Mouse (Mus musculus) kidney, embryonic 14.5 days (tissue): Measurements from ENCODE around the gene Kif27. TPM values are rescaled to one million over a fixed set of nuclear protein-coding genes. Genes with fewer than 3 reads are reported as not detected.
"Not testable (repeated sequence)": the region's sequence is repeated elsewhere in the genome, so short reads cannot be mapped to it uniquely, and the experiment has no call there.

ENCODE experiments used
- ATAC-seq: fragments of 200-750 bp; cut with Nextera tagmentation; 2 replicates; pipeline ENCODE4 v1.8.0; 2017; ENCODE audit warnings: moderate number of reproducible peaks, mild to moderate bottlenecking, moderate TSS enrichment, moderate library complexity; ENCODE audit not compliant: low FRiP score, low TSS enrichment
- H3K27ac ChIP-seq: fragments of 300-500 bp; sonication (generic); 2 replicates; pipeline ENCODE4 v1.5.1; 2014; ENCODE audit warnings: low read depth, mild to moderate bottlenecking, low read length, moderate library complexity, mixed read lengths
- H3K27me3 ChIP-seq: fragments of 300-500 bp; sonication (generic); 2 replicates; pipeline ENCODE4 v1.6.1; 2014; ENCODE audit warnings: mild to moderate bottlenecking, low read length; ENCODE audit not compliant: control insufficient read depth, insufficient read depth
- H3K36me3 ChIP-seq: fragments of 300-500 bp; sonication (generic); 2 replicates; pipeline ENCODE4 v1.6.1; 2014; ENCODE audit warnings: low read length, mixed read lengths; ENCODE audit not compliant: control insufficient read depth, insufficient read depth
- H3K4me1 ChIP-seq: fragments of 300-500 bp; sonication (generic); 2 replicates; pipeline ENCODE4 v1.6.1; 2014; ENCODE audit warnings: low read length, mixed read lengths; ENCODE audit not compliant: control insufficient read depth, insufficient read depth
- H3K4me2 ChIP-seq: fragments of 300-500 bp; sonication (generic); replicated peaks from 2 replicates; pipeline ENCODE4 v1.6.1; 2014; ENCODE audit warnings: low read depth, mild to moderate bottlenecking, low read length
- H3K4me3 ChIP-seq: fragments of 300-500 bp; sonication (generic); 2 replicates; pipeline ENCODE4 v1.5.1; 2014; ENCODE audit warnings: mild to moderate bottlenecking, low read length
- H3K9ac ChIP-seq: fragments of 300-500 bp; sonication (generic); 2 replicates; pipeline ENCODE4 v1.6.1; 2014; ENCODE audit warnings: low read depth, mild to moderate bottlenecking, low read length, moderate library complexity
- H3K9me3 ChIP-seq: fragments of 300-500 bp; sonication (generic); 2 replicates; pipeline ENCODE4 v1.6.1; 2016; ENCODE audit warnings: low read length; ENCODE audit not compliant: control insufficient read depth
- WGBS: fragments of 180-500 bp; shearing (Covaris S2); extraction: QIAGEN DNeasy Blood & Tissue Kit; methylation state at CpG from one replicate; pipeline ENCODE4 v1.1.7; 2014; 5-methylcytosine and 5-hydroxymethylcytosine counted together
- polyA plus RNA-seq: library from polyadenylated mRNA; unstranded; fragments of >200 nt; fragmentation: Nextera tagmentation; extraction: Ambion mirVana; gene quantifications from 2 replicates; pipeline ENCODE4 v1.2.1, GENCODE M21; 2014

Kif27 gene
- polyA plus RNA-seq, 1 experiment from 2014 or later: 1.2 TPM

DNA sequence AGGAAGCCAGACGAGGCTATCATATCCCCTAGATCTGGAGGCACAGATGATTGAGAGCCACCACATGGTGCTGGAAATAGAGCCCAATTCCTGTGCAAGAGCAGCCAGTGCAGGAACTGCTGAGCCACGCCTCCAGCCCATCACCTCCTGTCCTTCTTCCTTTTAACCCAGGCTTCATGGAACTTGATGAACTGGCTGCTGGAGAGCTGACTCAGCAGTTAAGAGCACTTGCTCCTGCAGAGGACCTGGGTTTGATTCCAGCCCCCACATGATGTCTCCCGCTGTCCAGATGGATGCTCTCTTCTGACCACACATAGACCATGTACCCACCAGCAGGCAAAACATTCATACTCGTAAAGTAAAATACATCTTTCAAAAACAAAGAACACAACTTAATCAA is 9.9 kb upstream of the Kif27 start:
- no peak overlapping the region for H3K9ac ChIP-seq
- H3K27ac ChIP-seq: no peak overlapping the region
- no peaks in the 10 kb centered on the region for H3K4me1 ChIP-seq
- no peak overlapping the region for H3K4me3 ChIP-seq
- H3K36me3 ChIP-seq: no peaks in the 10 kb centered on the region
- no peaks in the 10 kb centered on the region for H3K27me3 ChIP-seq
- no peak overlapping the region for H3K4me2 ChIP-seq
- no peaks in the 10 kb centered on the region for H3K9me3 ChIP-seq
- no peak for ATAC-seq
- 64% methylated on average over 4 of the region's 4 CpGs for WGBS

DNA sequence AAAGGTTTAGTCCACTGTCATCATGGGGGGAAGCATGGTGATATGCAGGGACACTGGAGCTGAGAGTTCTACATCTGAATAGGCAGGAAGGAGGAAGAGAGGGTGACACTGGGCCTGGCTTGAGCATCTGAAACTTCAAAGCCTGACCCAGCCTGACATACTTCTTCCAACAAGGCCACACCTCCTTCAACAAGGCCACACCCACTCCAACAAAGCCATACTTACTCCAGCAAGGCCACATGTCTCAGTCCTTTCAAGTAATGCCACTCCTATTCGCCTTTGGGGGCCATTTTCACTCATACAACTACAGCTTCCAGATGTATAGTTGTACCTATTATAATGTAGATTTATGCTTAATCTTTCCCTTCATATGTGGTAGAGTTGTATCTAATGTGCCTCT is 8.7 kb upstream of the Kif27 start:
- Histone ChIP-seq H3K9ac (no peak overlapping the region), H3K4me2 (no peak overlapping the region), H3K4me3 (no peak overlapping the region), H3K4me1 (no peaks in the 10 kb centered on the region), H3K36me3 (no peaks in the 10 kb centered on the region), H3K9me3 (no peaks in the 10 kb centered on the region), H3K27me3 (no peaks in the 10 kb centered on the region), H3K27ac (no peak overlapping the region)
- ATAC-seq: no peak
- whole genome bisulfite sequencing: 81% methylated on average over 1 of the region's 1 CpGs

DNA sequence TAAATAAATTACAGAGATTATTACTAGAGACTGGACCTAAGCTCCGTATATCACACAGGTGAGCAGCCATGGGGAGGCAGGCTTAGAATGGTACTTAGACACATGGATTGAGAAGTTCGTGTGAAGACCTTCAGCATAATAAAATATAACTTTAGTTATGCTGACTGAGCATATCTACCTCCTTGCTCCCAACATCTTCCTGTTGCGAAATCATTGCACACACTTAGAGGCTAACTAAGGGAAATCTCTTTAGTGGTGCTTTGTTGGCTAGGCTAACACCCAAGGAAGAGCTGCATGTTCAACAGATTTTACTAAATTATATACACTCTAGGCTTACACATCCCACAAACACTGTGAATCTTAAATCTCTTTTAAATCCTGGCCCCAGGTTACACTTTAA is 7.5 kb upstream of the Kif27 start:
- Histone ChIP-seq H3K4me3 (no peak overlapping the region), H3K4me1 (no peaks in the 10 kb centered on the region), H3K27ac (no peak overlapping the region), H3K9ac (no peak overlapping the region), H3K9me3 (no peaks in the 10 kb centered on the region), H3K36me3 (no peaks in the 10 kb centered on the region), H3K4me2 (no peak overlapping the region), H3K27me3 (no peaks in the 10 kb centered on the region)
- WGBS: 91% methylated on average over 3 of the region's 3 CpGs
- ATAC-seq: no peak

DNA sequence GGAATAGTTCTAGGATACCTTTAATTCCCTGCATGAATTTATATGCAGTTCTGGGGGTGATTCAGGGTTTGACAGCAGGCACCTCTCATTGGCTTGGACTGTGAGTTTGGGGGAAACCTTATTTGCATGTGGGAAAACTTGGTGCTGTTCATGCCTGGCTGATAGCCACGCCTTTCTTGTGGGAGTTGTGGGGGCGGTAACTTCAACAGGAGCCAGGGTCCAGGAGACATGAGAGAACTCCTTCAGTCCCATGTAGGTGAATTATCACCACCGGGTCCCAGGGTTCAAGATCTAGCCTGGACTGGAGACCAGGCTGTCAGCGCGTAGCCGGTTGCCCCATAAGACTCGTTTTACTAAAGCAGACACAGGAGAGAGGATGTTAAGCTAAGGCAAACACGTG is 6.3 kb upstream of the Kif27 start:
- 39% methylated on average over 8 of the region's 8 CpGs for WGBS

DNA sequence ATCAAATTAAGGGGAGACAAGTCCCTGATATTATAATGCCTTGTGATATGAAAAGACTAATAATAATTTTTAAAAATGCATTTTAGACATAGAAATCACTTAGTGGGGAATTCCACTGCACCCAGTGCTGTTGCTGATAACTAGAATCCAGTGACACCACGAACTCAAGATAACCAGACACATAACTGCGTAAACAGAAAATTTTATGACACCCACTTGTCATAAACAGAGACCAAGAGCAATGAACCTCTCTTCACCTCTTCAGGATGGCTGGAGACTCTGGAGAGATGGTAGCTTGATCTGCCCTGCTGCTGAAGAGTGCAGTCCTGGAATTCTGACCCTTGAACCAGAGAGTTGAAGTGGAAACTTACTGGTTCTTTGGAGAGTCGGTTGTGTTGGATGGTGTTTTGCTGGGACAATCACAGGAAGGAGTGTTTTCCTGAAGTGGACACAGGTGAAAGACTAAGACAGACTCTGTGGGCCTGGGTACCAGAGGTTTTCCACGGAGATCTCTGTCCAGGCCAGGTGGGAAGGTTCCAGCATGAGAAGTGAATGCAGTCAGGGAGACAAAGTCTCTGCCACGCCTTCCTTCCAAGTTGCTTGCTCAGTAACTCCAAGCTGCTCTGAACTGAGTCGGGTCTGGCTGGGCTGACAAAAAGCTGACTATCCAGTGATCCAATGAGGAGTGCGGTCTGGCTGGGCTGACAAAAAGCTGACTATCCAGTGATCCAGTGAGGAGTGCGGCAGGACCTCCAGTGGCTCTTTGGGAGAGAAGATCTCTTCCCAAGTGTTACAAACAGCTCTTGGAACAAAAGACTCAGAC is 5.6 kb upstream of the Kif27 start:
- no peak for ATAC-seq
- 77% methylated on average over 8 of the region's 8 CpGs for WGBS
- no peaks in the 10 kb centered on the region for H3K27me3 ChIP-seq
- no peak overlapping the region for H3K9ac ChIP-seq
- no peaks in the 10 kb centered on the region for H3K9me3 ChIP-seq
- H3K4me3 ChIP-seq: no peak overlapping the region
- H3K4me1 ChIP-seq: no peaks in the 10 kb centered on the region
- H3K36me3 ChIP-seq: no peaks in the 10 kb centered on the region
- no peak overlapping the region for H3K27ac ChIP-seq
- no peak overlapping the region for H3K4me2 ChIP-seq

More for the DNA sequence above, 6.3 kb upstream of the Kif27 start:
- H3K36me3 ChIP-seq, H3K27me3 ChIP-seq, H3K9me3 ChIP-seq, H3K9ac ChIP-seq, H3K27ac ChIP-seq, H3K4me1 ChIP-seq, H3K4me2 ChIP-seq, ATAC-seq, H3K4me3 ChIP-seq: not testable (repeated sequence)

DNA sequence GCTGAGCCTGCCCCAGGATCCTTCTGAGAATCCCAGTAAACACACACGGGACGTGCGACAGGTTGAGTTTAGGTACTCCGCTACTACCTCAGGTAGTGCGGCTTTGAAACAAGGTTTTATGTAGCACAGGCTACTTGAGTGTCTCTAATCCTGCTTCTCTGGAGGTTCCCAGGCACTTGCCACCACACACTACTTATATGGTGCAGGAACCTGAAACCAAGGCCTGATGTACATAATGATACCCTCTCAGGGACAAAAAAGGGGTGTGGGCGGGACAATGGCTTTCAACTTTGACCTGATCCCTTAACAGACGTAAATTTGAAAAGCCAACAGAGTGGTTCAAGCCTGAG is 357 bp upstream of the Kif27 start:
- H3K27me3 ChIP-seq: no peaks in the 10 kb centered on the region
- no peaks in the 10 kb centered on the region for H3K9me3 ChIP-seq
- no peak overlapping the region for H3K27ac ChIP-seq
- no peaks in the 10 kb centered on the region for H3K36me3 ChIP-seq
- H3K4me1 ChIP-seq: no peaks in the 10 kb centered on the region
- 5% methylated on average over 7 of the region's 7 CpGs for WGBS
- H3K4me3 ChIP-seq: peak overlapping the region; percentile 62
- H3K4me2 ChIP-seq: peak overlapping the region; percentile 97
- ATAC-seq: peak; percentile 83
- no peak overlapping the region for H3K9ac ChIP-seq

DNA sequence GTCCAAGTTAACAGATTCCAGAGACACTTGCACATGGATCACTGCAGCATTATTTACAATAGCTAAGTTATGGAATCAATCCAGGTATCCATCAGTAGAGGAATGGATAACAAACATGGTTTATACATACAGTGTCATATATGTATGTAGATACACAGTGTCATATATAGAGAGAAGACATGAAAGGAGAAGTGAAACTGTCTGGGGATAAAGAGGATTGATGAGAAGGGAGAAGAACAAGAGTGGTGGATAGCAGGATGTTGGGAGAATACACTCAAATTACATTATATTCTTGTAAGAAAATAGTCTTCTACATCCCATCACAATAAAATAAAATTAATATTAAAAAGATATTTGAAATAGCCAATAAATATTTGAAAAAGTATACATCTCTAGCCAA is 5.9 kb downstream of the Kif27 start:
- Histone ChIP-seq H3K27me3 (no peaks in the 10 kb centered on the region), H3K27ac (no peak overlapping the region), H3K4me1 (no peaks in the 10 kb centered on the region), H3K9ac (no peak overlapping the region), H3K4me3 (no peak overlapping the region), H3K4me2 (no peak overlapping the region), H3K9me3 (no peaks in the 10 kb centered on the region), H3K36me3 (no peaks in the 10 kb centered on the region)
- no peak for ATAC-seq

DNA sequence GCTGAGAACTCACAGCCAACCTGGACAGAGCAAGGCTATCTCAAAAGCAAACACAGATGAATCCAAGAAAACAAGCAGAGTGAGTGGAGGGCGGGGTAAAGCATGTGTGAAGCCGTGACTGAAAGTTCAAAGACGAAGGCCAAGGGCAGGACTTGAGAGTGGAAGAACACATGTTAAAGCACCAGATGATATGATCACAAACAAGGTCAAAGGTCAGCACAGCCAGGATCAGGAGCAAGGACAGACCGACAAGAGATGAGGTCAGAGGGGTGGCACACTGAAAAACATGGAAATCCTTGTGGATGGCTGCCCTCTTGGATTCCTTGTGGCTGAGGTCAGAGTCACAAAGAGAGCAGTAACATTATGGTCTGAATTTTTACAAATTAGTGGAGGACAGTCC is 8.3 kb downstream of the Kif27 start:
- H3K4me1 ChIP-seq: no peaks in the 10 kb centered on the region
- no peak for ATAC-seq
- no peak overlapping the region for H3K4me3 ChIP-seq
- H3K36me3 ChIP-seq: no peaks in the 10 kb centered on the region
- WGBS: 51% methylated on average over 4 of the region's 4 CpGs
- no peaks in the 10 kb centered on the region for H3K9me3 ChIP-seq
- no peak overlapping the region for H3K27ac ChIP-seq
- no peak overlapping the region for H3K9ac ChIP-seq
- no peak overlapping the region for H3K4me2 ChIP-seq
- no peaks in the 10 kb centered on the region for H3K27me3 ChIP-seq

DNA sequence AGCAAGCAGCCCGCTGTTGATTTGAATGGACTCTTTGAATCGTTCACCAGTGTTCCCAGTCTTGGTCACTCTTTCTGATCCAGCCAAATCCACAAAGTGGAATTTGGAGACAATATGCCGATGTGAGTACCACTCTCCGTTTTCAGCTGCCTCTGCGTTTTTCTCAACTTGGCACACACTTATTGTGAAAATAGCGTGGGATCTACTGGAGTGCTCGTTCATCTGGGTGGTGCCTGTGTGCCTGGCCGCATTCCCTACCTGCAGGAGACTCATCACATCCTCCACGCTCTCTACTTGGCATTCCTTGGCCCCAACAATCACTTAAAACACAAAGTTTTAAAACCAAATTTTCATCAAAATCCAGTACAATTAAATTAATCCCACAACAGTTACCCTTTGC is 14.4 kb downstream of the Kif27 start:
- ATAC-seq: no peak
- 85% methylated on average over 9 of the region's 9 CpGs for WGBS

More for the DNA sequence above, 14.4 kb downstream of the Kif27 start:
- Histone ChIP-seq H3K4me1 (no peaks in the 10 kb centered on the region), H3K4me2 (no peak overlapping the region), H3K27ac (no peak overlapping the region), H3K9ac (no peak overlapping the region), H3K4me3 (no peak overlapping the region), H3K27me3 (no peaks in the 10 kb centered on the region), H3K9me3 (no peaks in the 10 kb centered on the region), H3K36me3 (no peaks in the 10 kb centered on the region)
